Mouse (Mus musculus): ENCODE data around the gene Sec23a.

- TF ChIP-seq EP300 (IDR thresholded peaks at IDR 0.05; ENCODE audit: low read depth) (no peak), CTCF (IDR thresholded peaks at IDR 0.05; ENCODE audit: low read depth) (no peak)
Measured at GRCm38 (mm10) chr12:58942544-58942943, 69.3 kb downstream of the Sec23a start.
